Mouse (Mus musculus) midbrain, embryonic 11.5 days (tissue): ENCODE measurements around the gene Wdfy1. TPM values are rescaled to one million over a fixed set of nuclear protein-coding genes. Genes with fewer than 3 reads are reported as not detected.
A peak's percentile ranks its signal among the peaks of the same experiment; 100 is the strongest.

Experiments used
- ATAC-seq: fragments of 200-750 bp; cut with Nextera tagmentation; 2 replicates; pipeline ENCODE4 v1.8.0; 2017; ENCODE audit warnings: moderate TSS enrichment, moderate library complexity; ENCODE audit not compliant: low FRiP score
- DNase-seq: peaks from one replicate; pipeline ENCODE4 v3.0.0; 2015; ENCODE audit warnings: low spot score; ENCODE audit errors: missing footprints
- H3K27ac ChIP-seq: fragments of 300-500 bp; sonication (generic); 2 replicates; pipeline ENCODE4 v1.5.1; 2014; ENCODE audit warnings: low read depth, low read length
- H3K27me3 ChIP-seq: fragments of 300-500 bp; sonication (generic); 2 replicates; pipeline ENCODE4 v1.6.1; 2014; ENCODE audit warnings: mild to moderate bottlenecking, low read length, moderate library complexity, mixed read lengths; ENCODE audit not compliant: control insufficient read depth, insufficient read depth
- H3K36me3 ChIP-seq: fragments of 300-500 bp; sonication (generic); 2 replicates; pipeline ENCODE4 v1.6.1; 2014; ENCODE audit warnings: mild to moderate bottlenecking, low read length, moderate library complexity, mixed read lengths; ENCODE audit not compliant: control insufficient read depth, insufficient read depth
- H3K4me1 ChIP-seq: fragments of 300-500 bp; sonication (generic); 2 replicates; pipeline ENCODE4 v1.6.1; 2014; ENCODE audit warnings: low read length; ENCODE audit not compliant: control insufficient read depth, insufficient read depth
- H3K4me2 ChIP-seq: fragments of 300-500 bp; sonication (generic); 2 replicates; pipeline ENCODE4 v1.6.1; 2014; ENCODE audit warnings: mild to moderate bottlenecking, moderate library complexity
- H3K4me3 ChIP-seq: fragments of 300-500 bp; sonication (generic); 2 replicates; pipeline ENCODE4 v1.5.1; 2014; ENCODE audit warnings: low read depth, low read length
- H3K9ac ChIP-seq: fragments of 300-500 bp; sonication (generic); 2 replicates; pipeline ENCODE4 v1.6.1; 2014; ENCODE audit warnings: low read length
- H3K9me3 ChIP-seq: fragments of 300-500 bp; sonication (generic); 2 replicates; pipeline ENCODE4 v1.6.1; 2016; ENCODE audit warnings: low read length; ENCODE audit not compliant: control insufficient read depth
- WGBS: fragments of 180-500 bp; shearing (Covaris S2); extraction: QIAGEN DNeasy Blood & Tissue Kit; methylation state at CpG from one replicate; pipeline ENCODE4 v1.1.7; 2014; 5-methylcytosine and 5-hydroxymethylcytosine counted together
- polyA plus RNA-seq: library from polyadenylated mRNA; unstranded; fragments of >200 nt; fragmentation: Nextera tagmentation; extraction: Ambion mirVana; gene quantifications from 2 replicates; pipeline ENCODE4 v1.2.1, GENCODE M21; 2014

Gene Wdfy1
- polyA plus RNA-seq, 1 experiment from 2014 or later = 49.1 TPM

GRCm38 (mm10) chr1:79762282-79763250 lies 13.4 kb downstream of the Wdfy1 start:
- WGBS = 71% methylated on average over 16 of the region's 16 CpGs
- peak; percentile 82 for DNase-seq

GRCm38 (mm10) chr1:79761917-79762271 lies 14.0 kb downstream of the Wdfy1 start:
- Histone ChIP-seq H3K9me3 (no peaks in the 10 kb centered on the region), H3K4me2 (peak overlapping the region; percentile 79), H3K4me3 (peak overlapping the region; percentile 82), H3K9ac (peak overlapping the region; percentile 87; the same call in 1 of the 2 replicates), H3K27ac (no peak overlapping the region), H3K36me3 (no peaks in the 10 kb centered on the region), H3K4me1 (peaks cover 8% of the 10 kb centered on the region), H3K27me3 (no peaks in the 10 kb centered on the region)
- DNase-seq (no peak), ATAC-seq (peak; percentile 57)
- WGBS = under 1% methylated on average over 6 of the region's 6 CpGs

More at GRCm38 (mm10) chr1:79762282-79763250, 13.4 kb downstream of the Wdfy1 start:
- no peaks in the 10 kb centered on the region for H3K36me3 ChIP-seq
- peaks cover 8% of the 10 kb centered on the region for H3K4me1 ChIP-seq
- no peak for ATAC-seq
- H3K27ac ChIP-seq = no peak overlapping the region
- peak overlapping the region; percentile 82 for H3K4me3 ChIP-seq
- no peaks in the 10 kb centered on the region for H3K27me3 ChIP-seq
- H3K9ac ChIP-seq = peak overlapping the region; percentile 87; the same call in 1 of the 2 replicates
- peak overlapping the region; percentile 79 for H3K4me2 ChIP-seq
- H3K9me3 ChIP-seq = no peaks in the 10 kb centered on the region

GRCm38 (mm10) chr1:79761106-79761916 lies 14.6 kb downstream of the Wdfy1 start:
- no peaks in the 10 kb centered on the region for H3K27me3 ChIP-seq
- H3K4me2 ChIP-seq = peak overlapping the region; percentile 79
- DNase-seq (peak; percentile 97), ATAC-seq (peak; percentile 98)
- no peaks in the 10 kb centered on the region for H3K36me3 ChIP-seq
- H3K4me1 ChIP-seq = peaks cover 8% of the 10 kb centered on the region
- H3K27ac ChIP-seq = no peak overlapping the region
- H3K4me3 ChIP-seq = peak overlapping the region; percentile 82
- no peaks in the 10 kb centered on the region for H3K9me3 ChIP-seq
- peak overlapping the region; percentile 87 for H3K9ac ChIP-seq
- WGBS = under 1% methylated on average over 63 of the region's 65 CpGs

GRCm38 (mm10) chr1:79760656-79761055 lies 15.3 kb downstream of the Wdfy1 start:
- 14% methylated on average over 11 of the region's 11 CpGs for WGBS

DNA sequence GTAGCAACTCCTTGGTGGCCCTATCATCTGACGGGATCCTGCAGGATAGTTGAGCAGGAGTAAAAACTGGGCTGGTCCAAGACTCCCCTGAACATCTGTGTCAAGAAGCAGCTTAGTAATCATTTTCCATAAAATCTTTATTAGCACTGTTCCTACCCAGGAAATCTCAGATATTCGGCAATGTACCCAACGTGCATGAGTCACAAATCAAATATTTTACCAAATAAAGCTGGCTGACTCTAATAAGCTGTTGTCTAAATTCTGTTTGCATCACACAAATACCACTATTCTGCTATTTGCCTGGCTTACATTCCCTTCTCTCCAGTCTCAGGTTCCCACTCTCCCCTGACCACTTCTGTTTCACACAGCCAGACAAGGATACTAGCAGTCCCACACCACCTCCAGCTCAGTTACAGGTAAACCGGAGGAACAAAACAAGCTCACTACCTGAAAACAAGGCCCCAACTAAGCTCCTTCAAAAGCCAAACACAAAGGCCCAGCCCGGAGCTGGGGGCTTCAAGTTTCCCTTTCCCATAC lies 16.4 kb downstream of the Wdfy1 start:
- Histone ChIP-seq H3K4me3 (no peak overlapping the region), H3K4me1 (peaks cover 8% of the 10 kb centered on the region), H3K36me3 (no peaks in the 10 kb centered on the region), H3K9ac (no peak overlapping the region), H3K9me3 (no peaks in the 10 kb centered on the region), H3K27ac (no peak overlapping the region), H3K4me2 (no peak overlapping the region), H3K27me3 (no peaks in the 10 kb centered on the region)
- 68% methylated on average over 5 of the region's 5 CpGs for WGBS
- ATAC-seq (no peak), DNase-seq (no peak)

More at GRCm38 (mm10) chr1:79760656-79761055, 15.3 kb downstream of the Wdfy1 start:
- H3K36me3 ChIP-seq = no peaks in the 10 kb centered on the region
- H3K9me3 ChIP-seq = no peaks in the 10 kb centered on the region
- peak overlapping the region; percentile 82 for H3K4me3 ChIP-seq
- H3K27me3 ChIP-seq = no peaks in the 10 kb centered on the region
- peak overlapping the region; percentile 79 for H3K4me2 ChIP-seq
- no peak overlapping the region for H3K27ac ChIP-seq
- H3K9ac ChIP-seq = peak overlapping the region; percentile 87
- DNase-seq (no peak), ATAC-seq (no peak)
- H3K4me1 ChIP-seq = peaks cover 8% of the 10 kb centered on the region

DNA sequence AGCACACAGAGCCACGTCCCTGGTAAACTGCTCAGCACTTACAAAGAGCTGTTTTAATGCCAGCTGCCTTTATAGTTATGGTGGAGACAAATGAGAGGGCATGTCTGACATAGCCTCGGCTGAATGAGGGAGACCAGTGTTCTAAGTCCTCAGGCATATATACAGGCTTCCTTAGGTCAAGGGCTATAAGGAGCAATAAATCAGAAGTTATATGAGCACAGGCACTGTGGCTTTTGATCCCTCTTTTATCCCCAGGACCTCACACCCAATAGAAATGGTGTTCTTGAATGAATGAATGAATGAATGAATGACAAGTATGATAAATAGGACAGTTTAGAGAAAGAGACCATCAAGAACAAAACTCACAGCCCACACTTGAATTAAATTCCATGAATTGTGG lies 16.9 kb downstream of the Wdfy1 start:
- Histone ChIP-seq H3K9me3 (no peaks in the 10 kb centered on the region), H3K4me2 (no peak overlapping the region), H3K27ac (no peak overlapping the region), H3K27me3 (no peaks in the 10 kb centered on the region), H3K4me1 (peaks cover 8% of the 10 kb centered on the region), H3K9ac (no peak overlapping the region), H3K36me3 (no peaks in the 10 kb centered on the region), H3K4me3 (no peak overlapping the region)
- DNase-seq = peak; percentile 59
- WGBS = 55% methylated on average over 2 of the region's 2 CpGs
- no peak for ATAC-seq

- no peaks in the 10 kb centered on the region for H3K27me3 ChIP-seq
- no peak overlapping the region for H3K4me2 ChIP-seq
- no peak overlapping the region for H3K4me3 ChIP-seq
- 78% methylated on average over 4 of the region's 4 CpGs for WGBS
- H3K9ac ChIP-seq = no peak overlapping the region
- no peak for ATAC-seq
- no peaks in the 10 kb centered on the region for H3K9me3 ChIP-seq
- H3K4me1 ChIP-seq = peaks cover 8% of the 10 kb centered on the region
- H3K27ac ChIP-seq = no peak overlapping the region
- H3K36me3 ChIP-seq = no peaks in the 10 kb centered on the region
- peak; percentile 17 for DNase-seq
Measured at GRCm38 (mm10) chr1:79757597-79757996, 18.3 kb downstream of the Wdfy1 start.

- no peaks in the 10 kb centered on the region for H3K9me3 ChIP-seq
- H3K9ac ChIP-seq = no peak overlapping the region
- no peak overlapping the region for H3K4me3 ChIP-seq
- DNase-seq (peak; percentile 53), ATAC-seq (no peak)
- WGBS = 78% methylated on average over 7 of the region's 7 CpGs
- no peaks in the 10 kb centered on the region for H3K36me3 ChIP-seq
- no peaks in the 10 kb centered on the region for H3K27me3 ChIP-seq
- no peak overlapping the region for H3K4me2 ChIP-seq
- H3K27ac ChIP-seq = no peak overlapping the region
- H3K4me1 ChIP-seq = peaks cover 8% of the 10 kb centered on the region
Measured at GRCm38 (mm10) chr1:79757161-79757560, 18.8 kb downstream of the Wdfy1 start.
